Mouse (Mus musculus) ES-Bruce4 (cell line): ENCODE results near the gene A630023A22Rik. TPM values are rescaled to one million over a fixed set of nuclear protein-coding genes. Genes with fewer than 3 reads are reported as not detected.

Experiments used
- H3K27ac ChIP-seq: 2 replicates; pipeline ENCODE4 v1.5.1; 2012; ENCODE audit warnings: low read length, inconsistent platforms; ENCODE audit not compliant: insufficient read depth
- H3K27me3 ChIP-seq: 2 replicates; pipeline ENCODE4 v1.6.1; 2012; ENCODE audit warnings: mild to moderate bottlenecking, low read length, inconsistent platforms; ENCODE audit not compliant: control insufficient read depth, poor library complexity, insufficient read depth, severe bottlenecking
- H3K36me3 ChIP-seq: 2 replicates; pipeline ENCODE4 v1.6.1; 2012; ENCODE audit warnings: inconsistent platforms, mild to moderate bottlenecking, low read length, moderate library complexity; ENCODE audit not compliant: control insufficient read depth, poor library complexity, insufficient read depth, severe bottlenecking
- H3K4me1 ChIP-seq: one replicate; pipeline ENCODE4 v1.8.1; 2011; ENCODE audit warnings: low read length; ENCODE audit not compliant: control insufficient read depth, insufficient read depth
- H3K4me3 ChIP-seq: 2 replicates; pipeline ENCODE4 v1.5.1; 2011; ENCODE audit warnings: low read depth, mild to moderate bottlenecking, low read length
- H3K9ac ChIP-seq: 2 replicates; pipeline ENCODE4 v1.6.1; 2012; ENCODE audit warnings: low read depth, mild to moderate bottlenecking, inconsistent platforms; ENCODE audit not compliant: poor library complexity, severe bottlenecking
- H3K9me3 ChIP-seq: replicated peaks from 2 replicates; pipeline ENCODE4 v1.6.1; 2012; ENCODE audit warnings: mild to moderate bottlenecking, low read length, inconsistent platforms; ENCODE audit not compliant: control insufficient read depth, poor library complexity, insufficient read depth, severe bottlenecking
- CTCF ChIP-seq: IDR thresholded peaks from one replicate; pipeline ENCODE4 v1.8.1; 2011; ENCODE audit warnings: low read depth, low read length
- EP300 ChIP-seq: IDR thresholded peaks from 2 replicates; pipeline ENCODE4 v1.6.1; 2011; ENCODE audit warnings: low read depth, low read length; ENCODE audit not compliant: insufficient read depth
- POLR2A ChIP-seq: IDR thresholded peaks from one replicate; pipeline ENCODE4 v1.8.1; 2011; ENCODE audit warnings: low read length; ENCODE audit not compliant: insufficient read depth
- polyA plus RNA-seq: library from polyadenylated mRNA; stranded (reverse); fragments of >200 nt; gene quantifications from 2 replicates; pipeline ENCODE4 v1.2.4, GENCODE M21; 2011; ENCODE audit warnings: low read depth; ENCODE audit not compliant: missing spikeins, insufficient read depth, insufficient read length

A630023A22Rik gene
- polyA plus RNA-seq, 1 experiment, result not detected

DNA sequence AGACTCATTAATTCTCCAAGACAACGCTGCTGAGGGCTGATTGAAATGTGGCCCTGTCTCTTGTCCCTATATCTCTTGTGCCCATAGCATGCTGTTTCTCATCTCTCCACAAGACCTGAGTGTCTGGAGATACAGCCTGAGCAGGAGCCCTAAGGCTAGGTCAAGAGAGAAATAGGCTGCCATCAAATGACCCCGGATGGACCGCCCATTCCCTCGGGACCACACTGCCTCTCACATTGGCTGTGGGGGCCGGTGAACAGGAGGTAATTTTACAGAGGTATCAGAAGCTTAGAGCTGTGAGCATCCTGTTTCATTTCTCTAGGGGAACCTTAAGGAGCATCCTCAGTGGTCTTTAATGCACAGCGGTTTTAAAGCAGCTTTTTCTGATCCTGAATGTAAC, 28.7 kb upstream of the A630023A22Rik start:
- H3K27ac ChIP-seq, result no peak overlapping the region
- no peaks in the 10 kb centered on the region for H3K4me1 ChIP-seq
- TF ChIP-seq CTCF, result no peak
- TF ChIP-seq EP300, result no peak
- TF ChIP-seq POLR2A, result no peak
- H3K36me3 ChIP-seq, result no peaks in the 10 kb centered on the region
- H3K9me3 ChIP-seq, result no peaks in the 10 kb centered on the region
- H3K4me3 ChIP-seq, result no peak overlapping the region
- H3K27me3 ChIP-seq, result no peaks in the 10 kb centered on the region
- no peak overlapping the region for H3K9ac ChIP-seq

DNA sequence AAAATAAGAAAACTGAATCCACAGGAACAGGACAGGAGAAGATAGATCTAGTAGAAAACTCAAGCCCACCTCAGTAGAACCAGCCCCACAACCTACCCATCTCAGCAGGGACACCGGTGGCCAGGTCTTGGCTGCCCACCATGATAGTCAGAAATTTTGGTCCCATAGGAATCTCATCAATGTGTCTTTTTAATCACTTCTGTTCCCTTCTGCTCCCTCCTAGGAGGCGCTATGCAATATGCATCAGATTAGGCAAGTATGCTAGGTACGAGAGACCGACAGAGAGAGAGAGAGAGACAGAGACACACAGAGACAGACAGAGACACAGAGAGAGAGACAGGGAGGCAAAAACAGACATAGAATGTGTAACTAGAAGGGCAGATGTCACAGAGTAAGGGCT, 19.1 kb upstream of the A630023A22Rik start:
- Histone ChIP-seq H3K36me3 (no peaks in the 10 kb centered on the region), H3K4me3 (no peak overlapping the region), H3K27me3 (no peaks in the 10 kb centered on the region), H3K9me3 (no peaks in the 10 kb centered on the region), H3K27ac (no peak overlapping the region), H3K9ac (no peak overlapping the region), H3K4me1 (no peaks in the 10 kb centered on the region)
- no peak for TF ChIP-seq CTCF
- no peak for TF ChIP-seq EP300
- no peak for TF ChIP-seq POLR2A

DNA sequence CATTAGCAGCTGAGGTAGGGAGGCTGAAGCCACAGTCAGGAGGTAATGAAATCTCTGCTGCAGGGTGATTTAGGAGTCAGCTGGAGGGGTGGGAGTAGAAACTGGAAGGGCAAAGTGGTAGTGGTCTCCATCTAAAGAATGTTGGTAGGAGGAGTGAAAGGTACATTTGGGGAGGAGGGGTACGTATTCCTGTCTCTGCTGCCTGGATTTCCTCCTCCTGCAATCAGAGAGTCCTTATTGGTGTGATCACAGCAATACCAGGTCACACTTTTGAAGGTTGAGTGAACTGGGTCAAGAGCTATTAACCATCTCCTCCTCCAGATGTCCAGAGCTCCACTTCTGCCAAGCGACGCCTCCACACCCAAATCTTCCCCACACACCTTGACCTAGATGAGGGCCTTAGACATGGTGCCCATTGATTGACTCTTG, 18.4 kb upstream of the A630023A22Rik start:
- H3K9ac ChIP-seq, result no peak overlapping the region
- H3K9me3 ChIP-seq, result no peaks in the 10 kb centered on the region
- H3K27me3 ChIP-seq, result no peaks in the 10 kb centered on the region
- H3K4me1 ChIP-seq, result no peaks in the 10 kb centered on the region
- TF ChIP-seq EP300, result no peak
- no peak for TF ChIP-seq CTCF
- no peak for TF ChIP-seq POLR2A
- no peak overlapping the region for H3K27ac ChIP-seq
- H3K36me3 ChIP-seq, result no peaks in the 10 kb centered on the region
- H3K4me3 ChIP-seq, result no peak overlapping the region

DNA sequence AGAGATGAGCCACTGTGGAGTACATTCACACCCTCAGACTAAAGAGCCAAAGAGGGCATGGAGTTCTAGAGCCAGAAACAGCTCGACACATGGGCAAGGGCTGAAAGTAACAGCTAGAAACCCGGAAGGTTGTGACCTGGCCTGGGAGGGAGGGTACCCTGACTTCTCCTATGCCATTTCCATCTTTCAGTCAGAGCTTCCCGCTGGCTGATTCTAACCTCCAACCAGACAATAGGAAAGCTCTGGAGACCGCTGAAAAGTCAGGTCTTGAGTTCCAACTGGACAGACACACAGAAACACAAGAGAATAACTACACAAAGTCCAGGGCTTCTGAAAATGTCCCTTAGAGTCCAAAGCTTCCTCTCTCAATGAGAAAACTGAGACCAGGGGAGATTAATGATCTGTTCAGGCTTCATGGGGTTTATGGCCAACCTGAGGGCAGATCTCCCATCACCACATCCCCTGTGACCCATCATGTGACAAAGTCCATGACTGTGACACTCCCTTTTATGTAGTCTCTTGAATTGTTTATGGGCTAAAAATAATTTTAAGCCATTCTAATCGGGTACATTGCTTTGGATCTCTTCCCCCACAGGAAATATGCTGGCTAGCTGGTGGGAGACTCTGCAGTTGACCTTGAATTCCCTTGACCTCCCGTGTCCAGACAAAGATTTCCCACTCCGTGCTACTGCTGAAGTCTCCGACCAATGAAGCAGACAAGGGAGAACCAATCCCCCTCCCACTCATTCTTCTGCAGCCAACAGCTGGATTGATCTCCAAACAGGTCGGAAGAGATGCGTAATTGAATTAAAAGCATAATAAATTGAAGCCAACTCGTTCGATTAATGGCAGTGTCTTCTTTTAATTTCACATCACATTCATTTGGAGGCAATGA, 17.7 kb upstream of the A630023A22Rik start:
- TF ChIP-seq EP300, result no peak
- TF ChIP-seq CTCF, result no peak
- TF ChIP-seq POLR2A, result no peak
- Histone ChIP-seq H3K27ac (no peak overlapping the region), H3K27me3 (no peaks in the 10 kb centered on the region), H3K36me3 (no peaks in the 10 kb centered on the region), H3K9me3 (no peaks in the 10 kb centered on the region), H3K4me3 (no peak overlapping the region), H3K9ac (no peak overlapping the region), H3K4me1 (no peaks in the 10 kb centered on the region)

DNA sequence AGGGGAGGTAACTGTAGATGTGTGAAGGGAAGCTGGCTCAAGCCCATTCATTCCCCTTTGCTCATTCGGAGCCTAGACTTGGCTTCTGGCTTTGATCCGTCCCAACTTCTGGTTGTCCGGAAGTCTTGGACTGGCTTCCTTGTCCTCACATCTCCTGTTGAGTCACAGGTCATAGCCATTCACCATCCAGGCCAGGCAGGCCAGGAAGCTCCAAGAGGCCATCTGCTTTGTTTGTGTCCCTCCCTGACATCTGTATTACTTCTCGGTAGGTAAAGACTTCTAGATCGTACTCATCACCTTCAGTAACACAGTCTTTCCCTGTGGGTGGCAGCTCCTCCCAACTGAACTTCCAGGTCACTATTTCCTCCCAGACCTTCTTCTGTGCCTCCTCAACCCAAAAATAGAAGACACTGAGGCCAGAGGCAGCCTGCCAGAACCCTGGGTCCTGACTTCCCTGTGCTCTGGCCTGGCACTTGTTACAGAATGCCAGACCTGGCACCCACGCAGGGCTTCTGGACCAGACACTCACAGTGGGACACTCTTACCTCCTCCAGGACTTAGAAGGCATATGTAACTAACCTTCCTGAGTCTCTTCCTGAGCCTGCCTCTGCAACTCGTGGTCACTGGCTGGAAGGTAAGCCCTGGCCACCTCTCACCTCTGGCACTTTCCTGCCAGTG, 16.6 kb upstream of the A630023A22Rik start:
- Histone ChIP-seq H3K9ac (no peak overlapping the region), H3K27me3 (no peaks in the 10 kb centered on the region), H3K4me1 (no peaks in the 10 kb centered on the region), H3K27ac (no peak overlapping the region), H3K4me3 (no peak overlapping the region), H3K36me3 (no peaks in the 10 kb centered on the region), H3K9me3 (no peaks in the 10 kb centered on the region)
- TF ChIP-seq EP300 (no peak), POLR2A (no peak), CTCF (no peak)

DNA sequence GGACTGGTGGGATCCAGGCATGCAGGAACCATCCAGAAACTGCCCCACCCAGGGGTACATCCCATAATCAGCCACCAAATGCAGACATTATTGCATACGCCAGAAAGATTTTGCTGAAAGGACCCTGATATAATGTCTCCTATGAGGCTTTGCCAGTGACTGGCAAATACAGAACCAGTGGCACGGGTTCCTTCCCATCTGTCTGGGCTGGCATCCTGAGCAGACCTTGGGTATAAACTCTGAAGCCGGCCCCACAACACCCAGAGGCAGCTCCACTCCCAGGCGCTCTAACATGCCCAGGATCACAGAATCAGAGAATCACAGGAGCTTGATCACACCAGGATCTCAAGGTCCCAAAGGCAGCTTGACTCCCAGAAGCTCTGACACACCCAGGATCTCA, 11.8 kb upstream of the A630023A22Rik start:
- H3K4me3 ChIP-seq, result no peak overlapping the region
- H3K4me1 ChIP-seq, result no peaks in the 10 kb centered on the region
- H3K27ac ChIP-seq, result no peak overlapping the region
- no peaks in the 10 kb centered on the region for H3K36me3 ChIP-seq
- TF ChIP-seq POLR2A (no peak), CTCF (no peak), EP300 (no peak)
- H3K27me3 ChIP-seq, result no peaks in the 10 kb centered on the region
- no peaks in the 10 kb centered on the region for H3K9me3 ChIP-seq
- no peak overlapping the region for H3K9ac ChIP-seq
